Mouse (Mus musculus) C2C12 (cell line): Measurements from ENCODE around the gene Diras1. TPM values are rescaled to one million over a fixed set of nuclear protein-coding genes. Genes with fewer than 3 reads are reported as not detected.
A peak's percentile ranks its signal among the peaks of the same experiment; 100 is the strongest.
"Not testable (repeated sequence)": the region's sequence is repeated elsewhere in the genome, so short reads cannot be mapped to it uniquely, and the experiment has no call there.

Experiments used
- H3K27me3 ChIP-seq: one replicate; pipeline ENCODE4 v1.6.1; 2011; ENCODE audit not compliant: control insufficient read depth, insufficient read depth, insufficient read length
- H3K36me3 ChIP-seq: one replicate; pipeline ENCODE4 v1.6.1; 2011; ENCODE audit not compliant: control insufficient read depth, insufficient read depth
- H3K4me3 ChIP-seq: one replicate; pipeline ENCODE4 v1.5.1; 2011; ENCODE audit warnings: mild to moderate bottlenecking, control low read depth; ENCODE audit not compliant: poor library complexity, insufficient read depth, severe bottlenecking
- H3K79me2 ChIP-seq: one replicate; pipeline ENCODE4 v1.6.1; 2011; ENCODE audit not compliant: control insufficient read depth, insufficient read depth
- H3K79me3 ChIP-seq: one replicate; pipeline ENCODE4 v1.6.1; 2011; ENCODE audit warnings: low read depth, control low read depth
- H3ac ChIP-seq: one replicate; pipeline ENCODE3; 2011; ENCODE audit warnings: low read depth; ENCODE audit not compliant: control insufficient read depth, insufficient read length
- CEBPB ChIP-seq: IDR thresholded peaks from one replicate; pipeline ENCODE4 v1.6.1; 2011; ENCODE audit warnings: low read depth, mild to moderate bottlenecking, control low read depth, moderate library complexity
- CTCF ChIP-seq: IDR thresholded peaks from one replicate; pipeline ENCODE4 v1.5.1; 2011; ENCODE audit not compliant: control insufficient read depth, insufficient read depth, insufficient read length
- FOSL1 ChIP-seq: IDR thresholded peaks from one replicate; pipeline ENCODE4 v1.8.0; 2011; ENCODE audit warnings: mild to moderate bottlenecking, low read length; ENCODE audit not compliant: poor library complexity, insufficient read depth, severe bottlenecking
- MAX ChIP-seq: IDR thresholded peaks from one replicate; pipeline ENCODE4 v1.6.1; 2011; ENCODE audit warnings: mild to moderate bottlenecking, control low read depth
- MYOD1 ChIP-seq: IDR thresholded peaks from one replicate; pipeline ENCODE4 v1.6.1; 2011; ENCODE audit warnings: low read depth; ENCODE audit not compliant: control insufficient read depth, insufficient read length
- MYOG ChIP-seq: IDR thresholded peaks from one replicate; pipeline ENCODE4 v1.6.1; 2011; ENCODE audit not compliant: control insufficient read depth, insufficient read length; ENCODE audit errors: extremely low read depth
- USF1 ChIP-seq: IDR thresholded peaks from one replicate; pipeline ENCODE4 v1.6.1; 2011; ENCODE audit warnings: low read depth, mild to moderate bottlenecking, control low read depth, moderate library complexity
- polyA plus RNA-seq: library from polyadenylated mRNA; unstranded; fragments of >200 nt; fragmentation: generic; extraction: Trizol; gene quantifications from one replicate; pipeline ENCODE4 v1.2.1, GENCODE M21; 2012; ENCODE audit warnings: missing spikeins

Diras1 gene
- polyA plus RNA-seq, 1 experiment: 0.28 TPM

GRCm38 (mm10) chr10:81059603-81060543 is 34.4 kb upstream of the Diras1 start, which contains the start of gene Sgta:
Gene Sgta (minus strand): TSS chr10:81060181.
- Histone ChIP-seq H3ac (peak within 1 kb of the TSS; percentile 84), H3K79me3 (peaks cover 49% of the 10 kb centered on the region), H3K4me3 (peak within 1 kb of the TSS; percentile 90), H3K79me2 (peaks cover 52% of the 10 kb centered on the region), H3K27me3 (no peaks in the 10 kb centered on the region), H3K36me3 (no peaks in the 10 kb centered on the region)
- peak; percentile 86 for TF ChIP-seq MAX
- TF ChIP-seq MYOG: no peak
- peak; percentile 98 for TF ChIP-seq USF1

- Histone ChIP-seq H3K79me3 (peaks cover 57% of the 10 kb centered on the region), H3K79me2 (peaks cover 62% of the 10 kb centered on the region), H3ac (peak overlapping the region; percentile 50), H3K36me3 (no peaks in the 10 kb centered on the region), H3K4me3 (no peak overlapping the region), H3K27me3 (no peaks in the 10 kb centered on the region)
- no peak for TF ChIP-seq MYOD1
Measured at GRCm38 (mm10) chr10:81058896-81059295, 33.4 kb upstream of the Diras1 start.

- peaks cover 66% of the 10 kb centered on the region for H3K79me3 ChIP-seq
- H3K4me3 ChIP-seq: no peak overlapping the region
- H3K27me3 ChIP-seq: no peaks in the 10 kb centered on the region
- H3K79me2 ChIP-seq: peaks cover 75% of the 10 kb centered on the region
- no peak for TF ChIP-seq MAX
- TF ChIP-seq CTCF: no peak
- TF ChIP-seq MYOG: no peak
- TF ChIP-seq FOSL1: no peak
- TF ChIP-seq CEBPB: no peak
- no peak for TF ChIP-seq MYOD1
- TF ChIP-seq USF1: no peak
- H3K36me3 ChIP-seq: peaks cover 5% of the 10 kb centered on the region
- no peak overlapping the region for H3ac ChIP-seq
Measured at GRCm38 (mm10) chr10:81057406-81058130, 32.1 kb upstream of the Diras1 start.

GRCm38 (mm10) chr10:81055802-81056340 is 30.4 kb upstream of the Diras1 start:
- H3K27me3 ChIP-seq, H3ac ChIP-seq, H3K4me3 ChIP-seq: not testable (repeated sequence)
- peaks cover 67% of the 10 kb centered on the region for H3K79me3 ChIP-seq
- H3K36me3 ChIP-seq: peaks cover 19% of the 10 kb centered on the region
- peaks cover 81% of the 10 kb centered on the region for H3K79me2 ChIP-seq

GRCm38 (mm10) chr10:81055169-81055568 is 29.7 kb upstream of the Diras1 start:
- H3K27me3 ChIP-seq: no peaks in the 10 kb centered on the region
- H3K36me3 ChIP-seq: peaks cover 26% of the 10 kb centered on the region
- H3K79me2 ChIP-seq: peaks cover 81% of the 10 kb centered on the region
- H3ac ChIP-seq: no peak overlapping the region
- TF ChIP-seq MYOG (no peak), CEBPB (no peak), USF1 (no peak), FOSL1 (no peak), CTCF (no peak), MAX (no peak), MYOD1 (no peak)
- no peak overlapping the region for H3K4me3 ChIP-seq
- peaks cover 67% of the 10 kb centered on the region for H3K79me3 ChIP-seq

GRCm38 (mm10) chr10:81052577-81052976 is 27.1 kb upstream of the Diras1 start:
- TF ChIP-seq USF1 (no peak), MYOD1 (no peak), MAX (no peak), CEBPB (no peak), FOSL1 (no peak), MYOG (no peak), CTCF (no peak)
- peaks cover 44% of the 10 kb centered on the region for H3K79me3 ChIP-seq
- H3ac ChIP-seq: no peak overlapping the region
- H3K4me3 ChIP-seq: no peak overlapping the region
- peaks cover 55% of the 10 kb centered on the region for H3K79me2 ChIP-seq
- no peaks in the 10 kb centered on the region for H3K27me3 ChIP-seq
- peaks cover 50% of the 10 kb centered on the region for H3K36me3 ChIP-seq
